Mouse (Mus musculus) embryonic facial prominence, embryonic 15.5 days (tissue): ENCODE data around the gene Prkcq. TPM values are rescaled to one million over a fixed set of nuclear protein-coding genes. Genes with fewer than 3 reads are reported as not detected.

Experiments used
- ATAC-seq: fragments of 200-750 bp; cut with Nextera tagmentation; 2 replicates; pipeline ENCODE4 v1.8.0; 2017; ENCODE audit warnings: low read depth, moderate TSS enrichment; ENCODE audit not compliant: insufficient number of reproducible peaks, low FRiP score, low TSS enrichment
- H3K27ac ChIP-seq: fragments of 300-500 bp; sonication (generic); replicated peaks from 2 replicates; pipeline ENCODE4 v1.5.1; 2015; ENCODE audit warnings: mild to moderate bottlenecking, inconsistent platforms
- H3K27me3 ChIP-seq: fragments of 300-500 bp; sonication (generic); 2 replicates; pipeline ENCODE4 v1.6.1; 2015; ENCODE audit warnings: inconsistent platforms
- H3K36me3 ChIP-seq: fragments of 300-500 bp; sonication (generic); 2 replicates; pipeline ENCODE4 v1.6.1; 2015; ENCODE audit warnings: mild to moderate bottlenecking, inconsistent platforms
- H3K4me1 ChIP-seq: fragments of 300-500 bp; sonication (generic); 2 replicates; pipeline ENCODE4 v1.6.1; 2015; ENCODE audit warnings: inconsistent platforms
- H3K4me2 ChIP-seq: fragments of 300-500 bp; sonication (generic); replicated peaks from 2 replicates; pipeline ENCODE4 v1.6.1; 2015; ENCODE audit warnings: mild to moderate bottlenecking, inconsistent platforms
- H3K4me3 ChIP-seq: fragments of 300-500 bp; sonication (generic); replicated peaks from 2 replicates; pipeline ENCODE4 v1.5.1; 2015; ENCODE audit warnings: mild to moderate bottlenecking, inconsistent platforms
- H3K9ac ChIP-seq: fragments of 300-500 bp; sonication (generic); 2 replicates; pipeline ENCODE4 v1.6.1; 2015; ENCODE audit warnings: inconsistent platforms
- H3K9me3 ChIP-seq: fragments of 300-500 bp; sonication (generic); replicated peaks from 2 replicates; pipeline ENCODE4 v1.6.1; 2016; ENCODE audit warnings: inconsistent platforms
- whole genome bisulfite sequencing: fragments of 180-500 bp; shearing (Covaris S2); methylation state at CpG from one replicate; pipeline ENCODE4 v1.1.7; 2015; 5-methylcytosine and 5-hydroxymethylcytosine counted together
- polyA plus RNA-seq: library from polyadenylated mRNA; unstranded; fragments of >200 nt; fragmentation: Nextera tagmentation; extraction: Ambion mirVana; gene quantifications from 2 replicates; pipeline ENCODE4 v1.2.1, GENCODE M21; 2015

The Prkcq gene
- polyA plus RNA-seq, 1 experiment from 2014 or later: 6.9 TPM

DNA sequence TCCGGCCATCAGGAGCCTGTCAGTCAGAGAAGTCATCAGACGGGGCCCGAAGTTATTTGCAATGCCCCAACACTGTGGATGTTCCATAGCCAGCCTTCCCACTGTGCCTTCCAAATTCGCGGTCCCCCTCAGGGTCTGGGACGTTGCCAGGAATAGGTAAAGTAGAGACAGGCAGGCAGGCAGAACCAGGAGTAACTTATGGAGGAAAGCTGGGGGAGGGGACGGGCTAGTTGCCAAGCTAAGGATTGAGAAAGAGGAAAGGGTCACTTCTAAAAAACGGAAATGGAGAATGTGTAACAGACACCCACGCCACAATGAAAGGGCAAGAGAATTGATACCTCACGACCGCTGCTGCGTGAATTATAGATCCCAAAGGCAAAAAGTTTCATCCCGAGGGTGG is 121.2 kb downstream of the Prkcq start:
- Histone ChIP-seq H3K9me3 (no peaks in the 10 kb centered on the region), H3K27ac (no peak overlapping the region), H3K4me1 (0 out of 2 replicates have a peak, but pooled peaks cover 2% of the 10 kb centered on the region), H3K4me3 (no peak overlapping the region), H3K4me2 (no peak overlapping the region), H3K27me3 (no peaks in the 10 kb centered on the region), H3K36me3 (no peaks in the 10 kb centered on the region), H3K9ac (no peak overlapping the region)
- ATAC-seq: no peak
- 74% methylated on average over 13 of the region's 13 CpGs for WGBS

DNA sequence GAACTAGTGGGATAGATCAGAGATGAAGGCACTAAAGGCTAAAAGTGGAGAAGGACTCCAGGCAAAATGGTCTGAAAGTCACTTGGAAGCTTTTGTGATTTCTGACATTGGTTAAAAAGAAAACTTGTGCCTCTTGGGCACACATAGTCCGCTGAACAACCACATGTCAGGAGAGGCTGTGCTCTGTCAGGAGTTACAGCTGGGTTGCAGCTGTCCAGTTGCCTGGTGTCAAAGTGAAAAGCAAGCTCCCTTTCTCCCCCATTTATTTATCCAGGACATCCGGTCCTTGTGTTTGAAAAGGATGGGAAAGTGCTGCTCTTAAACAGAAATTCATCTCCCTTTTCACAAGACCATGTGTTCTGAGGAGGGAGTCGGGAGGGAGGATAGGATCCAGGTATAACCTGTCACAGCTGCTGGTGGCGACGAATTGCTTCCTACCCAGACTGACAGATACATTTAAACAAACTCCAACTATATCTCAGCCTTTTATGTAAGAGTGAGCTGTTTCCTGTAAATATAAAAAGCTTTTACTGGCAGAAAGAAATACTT is 122.8 kb downstream of the Prkcq start:
- H3K9me3 ChIP-seq: no peaks in the 10 kb centered on the region
- ATAC-seq: no peak
- H3K27me3 ChIP-seq: no peaks in the 10 kb centered on the region
- no peaks in the 10 kb centered on the region for H3K4me1 ChIP-seq
- H3K4me3 ChIP-seq: no peak overlapping the region
- no peak overlapping the region for H3K9ac ChIP-seq
- H3K27ac ChIP-seq: no peak overlapping the region
- no peaks in the 10 kb centered on the region for H3K36me3 ChIP-seq
- H3K4me2 ChIP-seq: no peak overlapping the region
- 54% methylated on average over 5 of the region's 5 CpGs for WGBS

GRCm38 (mm10) chr2:11298811-11299210 is 126.9 kb downstream of the Prkcq start:
- Histone ChIP-seq H3K27me3 (no peaks in the 10 kb centered on the region), H3K9me3 (no peaks in the 10 kb centered on the region), H3K9ac (no peak overlapping the region), H3K4me1 (no peaks in the 10 kb centered on the region), H3K4me2 (no peak overlapping the region), H3K27ac (no peak overlapping the region), H3K36me3 (no peaks in the 10 kb centered on the region), H3K4me3 (no peak overlapping the region)
- 91% methylated on average over 7 of the region's 7 CpGs for WGBS
- ATAC-seq: no peak

DNA sequence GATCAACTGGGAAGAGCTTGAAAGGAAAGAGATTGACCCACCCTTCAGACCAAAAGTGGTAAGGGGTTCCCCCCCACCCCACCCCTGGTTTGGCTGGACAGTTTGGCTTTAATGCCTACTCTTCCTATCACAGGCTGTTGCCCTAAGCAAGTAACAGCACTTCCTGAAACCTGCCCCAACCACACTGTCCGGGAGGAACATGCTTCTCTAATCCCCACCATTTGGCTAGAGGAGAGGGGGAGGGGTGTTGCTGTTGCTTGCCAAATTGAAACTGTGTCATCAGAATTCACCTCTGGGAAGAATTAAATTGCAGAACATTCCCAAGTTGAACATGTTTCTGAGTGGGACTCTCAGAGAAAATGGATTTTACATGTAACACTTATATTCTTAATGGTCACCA is 127.5 kb downstream of the Prkcq start:
- Histone ChIP-seq H3K27me3 (no peaks in the 10 kb centered on the region), H3K4me2 (no peak overlapping the region), H3K9ac (no peak overlapping the region), H3K36me3 (no peaks in the 10 kb centered on the region), H3K27ac (no peak overlapping the region), H3K4me1 (no peaks in the 10 kb centered on the region), H3K4me3 (no peak overlapping the region), H3K9me3 (no peaks in the 10 kb centered on the region)
- 5% methylated on average over 1 of the region's 1 CpGs for WGBS
- no peak for ATAC-seq

GRCm38 (mm10) chr2:11300362-11300761 is 128.5 kb downstream of the Prkcq start:
- no peaks in the 10 kb centered on the region for H3K9me3 ChIP-seq
- H3K27me3 ChIP-seq: no peaks in the 10 kb centered on the region
- no peak overlapping the region for H3K27ac ChIP-seq
- H3K4me1 ChIP-seq: no peaks in the 10 kb centered on the region
- H3K36me3 ChIP-seq: no peaks in the 10 kb centered on the region
- no peak overlapping the region for H3K4me2 ChIP-seq
- no peak overlapping the region for H3K9ac ChIP-seq
- no peak for ATAC-seq
- no peak overlapping the region for H3K4me3 ChIP-seq
- WGBS: 79% methylated on average over 6 of the region's 6 CpGs

- H3K4me3 ChIP-seq: no peak overlapping the region
- ATAC-seq: no peak
Observed at GRCm38 (mm10) chr2:11320241-11320640, 148.3 kb downstream of the Prkcq start.

DNA sequence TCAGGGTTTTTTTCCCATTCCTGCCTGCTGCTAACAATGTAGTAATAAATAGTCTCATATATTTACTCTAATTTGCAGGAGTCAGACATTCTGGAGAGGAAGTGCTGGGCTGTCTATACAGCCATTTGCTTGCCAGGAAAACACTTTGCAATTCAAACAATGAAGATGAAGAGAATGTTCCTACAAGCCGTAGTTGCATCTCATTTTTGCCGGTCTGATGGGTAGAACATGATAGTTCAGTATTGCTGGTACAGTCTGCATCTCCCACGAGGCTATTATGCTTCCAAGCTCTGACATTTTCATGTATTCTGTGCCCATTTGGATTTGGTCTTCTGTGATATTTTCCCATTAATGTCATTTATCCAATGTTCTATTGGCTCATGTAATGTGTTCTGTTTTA is 150.5 kb downstream of the Prkcq start:
- Histone ChIP-seq H3K4me3 (no peak overlapping the region), H3K27ac (no peak overlapping the region), H3K9me3 (no peaks in the 10 kb centered on the region), H3K36me3 (no peaks in the 10 kb centered on the region), H3K27me3 (peaks cover under 1% of the 10 kb centered on the region; the same call in 1 of the 2 replicates), H3K4me1 (no peaks in the 10 kb centered on the region), H3K4me2 (no peak overlapping the region), H3K9ac (no peak overlapping the region)
- ATAC-seq: no peak
- 69% methylated on average over 3 of the region's 3 CpGs for WGBS

More at GRCm38 (mm10) chr2:11320241-11320640, 148.3 kb downstream of the Prkcq start:
- Histone ChIP-seq H3K27me3 (no peaks in the 10 kb centered on the region), H3K27ac (no peak overlapping the region), H3K4me2 (no peak overlapping the region), H3K36me3 (no peaks in the 10 kb centered on the region), H3K9me3 (no peaks in the 10 kb centered on the region), H3K4me1 (no peaks in the 10 kb centered on the region), H3K9ac (no peak overlapping the region)
- 36% methylated on average over 10 of the region's 10 CpGs for WGBS

GRCm38 (mm10) chr2:11327280-11327679 is 155.4 kb downstream of the Prkcq start:
- ATAC-seq: no peak
- 50% methylated on average over 7 of the region's 7 CpGs for WGBS
- Histone ChIP-seq H3K27ac (no peak overlapping the region), H3K4me3 (no peak overlapping the region), H3K4me1 (no peaks in the 10 kb centered on the region), H3K36me3 (no peaks in the 10 kb centered on the region), H3K27me3 (peaks cover 4% of the 10 kb centered on the region; the same call in 1 of the 2 replicates), H3K9me3 (no peaks in the 10 kb centered on the region), H3K4me2 (no peak overlapping the region), H3K9ac (no peak overlapping the region)

DNA sequence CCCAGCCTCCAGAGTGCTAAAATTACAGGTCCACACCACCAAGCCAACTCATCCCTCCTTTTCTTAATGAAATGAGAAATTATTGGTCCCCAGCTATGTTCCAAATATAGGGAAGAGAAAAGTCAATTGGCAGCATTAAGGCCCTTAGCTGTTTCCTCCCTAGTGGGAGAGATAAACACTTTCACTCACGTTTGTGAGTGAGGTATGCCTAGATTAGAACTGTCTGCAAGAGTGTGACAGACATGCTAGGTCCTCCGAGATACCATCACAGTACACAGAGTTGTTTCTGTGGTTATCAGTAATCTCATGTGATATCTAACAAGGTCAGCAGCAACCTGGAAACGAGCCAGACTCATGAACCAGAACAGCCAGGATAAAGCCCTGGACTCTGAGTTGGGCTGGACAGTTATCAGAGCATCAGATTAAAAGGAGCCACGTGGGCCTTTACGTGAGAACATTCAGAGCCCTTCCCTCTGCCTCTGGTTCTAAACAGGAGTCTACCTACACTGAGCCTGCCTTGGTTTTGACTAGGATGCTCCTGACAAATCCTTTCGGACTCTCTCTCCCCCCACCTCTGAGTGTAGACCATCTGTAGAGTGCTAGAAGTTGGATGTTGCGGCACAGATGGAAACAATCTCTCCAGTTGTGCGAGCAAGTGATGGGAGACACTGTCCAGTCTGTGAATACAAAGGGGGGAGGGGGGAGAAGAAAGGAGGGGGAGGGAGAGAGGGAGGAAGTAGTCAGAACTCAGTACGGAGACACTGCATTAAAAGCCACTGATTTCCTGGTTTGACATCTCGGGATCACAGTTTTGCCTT is 157.7 kb downstream of the Prkcq start:
- WGBS: 41% methylated on average over 10 of the region's 10 CpGs
- Histone ChIP-seq H3K4me2 (no peak overlapping the region), H3K36me3 (no peaks in the 10 kb centered on the region), H3K27ac (no peak overlapping the region), H3K4me3 (no peak overlapping the region), H3K9ac (no peak overlapping the region), H3K4me1 (no peaks in the 10 kb centered on the region), H3K27me3 (peaks cover 4% of the 10 kb centered on the region; the same call in 1 of the 2 replicates), H3K9me3 (no peaks in the 10 kb centered on the region)
- no peak for ATAC-seq

DNA sequence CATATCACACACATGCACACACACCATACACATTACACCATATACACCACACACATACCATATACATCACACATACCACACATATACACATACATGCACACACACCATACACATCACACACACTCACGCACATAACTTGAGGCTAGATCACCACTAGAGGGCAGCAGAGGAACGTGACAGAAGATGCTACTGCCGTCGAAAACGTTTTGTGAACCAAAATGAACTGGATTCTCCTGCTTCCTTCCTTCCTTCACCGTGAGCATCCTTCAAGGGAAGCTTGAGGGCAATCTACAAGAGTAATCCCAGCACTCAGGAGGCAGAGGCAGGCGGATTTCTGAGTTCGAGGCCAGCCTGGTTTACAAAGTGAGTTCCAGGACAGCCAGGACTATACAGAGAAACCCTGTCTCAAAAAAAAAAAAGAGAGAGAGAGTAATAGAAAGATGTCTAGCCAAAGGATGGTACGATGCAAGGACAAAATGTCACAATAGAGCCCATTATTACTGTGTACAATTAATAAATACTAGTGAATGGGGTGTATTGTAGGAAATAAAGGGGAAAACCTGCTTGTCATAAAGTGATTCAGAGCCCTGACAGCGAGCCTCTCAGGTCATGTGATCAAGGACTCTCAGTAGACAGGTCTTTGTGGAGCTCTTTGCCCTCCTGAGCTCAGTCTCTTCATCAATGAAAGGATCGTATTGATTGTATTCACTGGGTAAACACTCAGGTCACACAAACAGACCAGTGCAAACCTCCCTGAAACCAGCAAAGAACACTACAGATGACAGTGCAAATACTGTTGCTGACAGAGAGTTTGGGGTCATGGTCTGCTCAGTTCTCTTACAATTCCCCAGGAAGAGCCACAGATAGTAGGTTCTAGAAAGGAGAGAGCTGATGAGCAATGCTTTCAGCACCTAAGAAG is 159.9 kb downstream of the Prkcq start:
- 28% methylated on average over 11 of the region's 11 CpGs for WGBS
- Histone ChIP-seq H3K9ac (no peak overlapping the region), H3K36me3 (no peaks in the 10 kb centered on the region), H3K27me3 (peaks cover 4% of the 10 kb centered on the region; the same call in 1 of the 2 replicates), H3K4me2 (no peak overlapping the region), H3K9me3 (no peaks in the 10 kb centered on the region), H3K27ac (no peak overlapping the region), H3K4me1 (no peaks in the 10 kb centered on the region), H3K4me3 (no peak overlapping the region)
- peak; percentile 57; the same call in 1 of the 2 replicates for ATAC-seq

GRCm38 (mm10) chr2:11332469-11332868 is 160.6 kb downstream of the Prkcq start:
- no peaks in the 10 kb centered on the region for H3K4me1 ChIP-seq
- H3K9ac ChIP-seq: no peak overlapping the region
- H3K27ac ChIP-seq: no peak overlapping the region
- H3K27me3 ChIP-seq: peaks cover 2% of the 10 kb centered on the region; the same call in 1 of the 2 replicates
- H3K9me3 ChIP-seq: no peaks in the 10 kb centered on the region
- no peaks in the 10 kb centered on the region for H3K36me3 ChIP-seq
- H3K4me2 ChIP-seq: no peak overlapping the region
- no peak for ATAC-seq
- no peak overlapping the region for H3K4me3 ChIP-seq
- 78% methylated on average over 4 of the region's 4 CpGs for WGBS
